Mouse (Mus musculus) limb, embryonic 10.5 days (tissue): ENCODE measurements at regions not wholly inside any gene's neighbourhood (a gene's known extent, or its start where the extent isn't known, plus 50 kb on each side); places are given as distances from the start of the nearest gene placed in this dataset.
A peak's percentile ranks its signal among the peaks of the same experiment; 100 is the strongest.
"Not testable (repeated sequence)": the region's sequence is repeated elsewhere in the genome, so short reads cannot be mapped to it uniquely, and the experiment has no call there.

Source experiments
- DNase-seq: peaks from one replicate; pipeline ENCODE4 v3.0.0-alpha.2; 2017; ENCODE audit warnings: low spot score
- H3K27ac ChIP-seq: fragments of 300-500 bp; sonication (generic); 2 replicates; pipeline ENCODE4 v1.5.1; 2016; ENCODE audit warnings: mild to moderate bottlenecking
- H3K27me3 ChIP-seq: fragments of 300-500 bp; sonication (generic); 2 replicates; pipeline ENCODE4 v1.6.1; 2016; ENCODE audit warnings: low read depth, mild to moderate bottlenecking; ENCODE audit not compliant: poor library complexity, severe bottlenecking
- H3K36me3 ChIP-seq: fragments of 300-500 bp; sonication (generic); 2 replicates; pipeline ENCODE4 v1.6.1; 2016; ENCODE audit warnings: mild to moderate bottlenecking, moderate library complexity
- H3K4me1 ChIP-seq: fragments of 300-500 bp; sonication (generic); 2 replicates; pipeline ENCODE4 v1.6.1; 2016
- H3K4me3 ChIP-seq: fragments of 300-500 bp; sonication (generic); 2 replicates; pipeline ENCODE4 v1.5.1; 2016; ENCODE audit warnings: mild to moderate bottlenecking, moderate library complexity
- H3K9me3 ChIP-seq: fragments of 300-500 bp; sonication (generic); replicated peaks from 2 replicates; pipeline ENCODE4 v1.6.1; 2016; ENCODE audit warnings: mild to moderate bottlenecking
- WGBS: fragments of 180-500 bp; shearing (Covaris S2); methylation state at CpG from one replicate; pipeline ENCODE4 v1.1.7; 2016; 5-methylcytosine and 5-hydroxymethylcytosine counted together

DNA sequence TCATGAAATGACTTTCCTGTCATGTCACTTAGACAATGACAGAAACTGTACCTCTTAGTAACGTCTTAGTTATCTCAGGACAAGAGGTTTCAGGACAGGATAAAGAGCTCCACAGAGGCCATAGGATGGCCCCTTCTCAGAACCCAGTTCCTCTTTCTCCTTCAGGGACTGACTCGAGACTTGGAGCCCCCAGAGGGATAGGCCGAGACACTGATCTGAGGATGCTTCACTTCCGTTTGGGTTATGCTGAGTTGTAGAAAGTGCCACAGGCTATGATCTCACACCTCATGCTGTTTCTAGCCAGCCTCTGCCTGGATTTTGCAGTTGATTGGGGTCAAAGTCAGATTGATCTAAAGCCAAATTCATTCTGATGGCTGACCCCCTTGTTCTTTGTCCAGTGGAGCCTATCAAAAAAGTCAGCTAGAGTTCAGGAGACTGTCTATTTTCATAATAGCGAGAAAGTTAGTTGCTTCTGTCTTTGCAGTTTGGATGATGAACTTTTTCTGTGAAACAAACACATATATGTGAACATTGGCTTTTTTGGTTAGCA lies 70.7 kb downstream of the Sult3a2 start:
- Histone ChIP-seq H3K4me1 (no peaks in the 10 kb centered on the region), H3K27me3 (no peaks in the 10 kb centered on the region), H3K36me3 (no peaks in the 10 kb centered on the region), H3K9me3 (no peaks in the 10 kb centered on the region), H3K4me3 (no peak overlapping the region), H3K27ac (no peak overlapping the region)
- WGBS, result 88% methylated on average over 5 of the region's 5 CpGs
- DNase-seq, result no peak

DNA sequence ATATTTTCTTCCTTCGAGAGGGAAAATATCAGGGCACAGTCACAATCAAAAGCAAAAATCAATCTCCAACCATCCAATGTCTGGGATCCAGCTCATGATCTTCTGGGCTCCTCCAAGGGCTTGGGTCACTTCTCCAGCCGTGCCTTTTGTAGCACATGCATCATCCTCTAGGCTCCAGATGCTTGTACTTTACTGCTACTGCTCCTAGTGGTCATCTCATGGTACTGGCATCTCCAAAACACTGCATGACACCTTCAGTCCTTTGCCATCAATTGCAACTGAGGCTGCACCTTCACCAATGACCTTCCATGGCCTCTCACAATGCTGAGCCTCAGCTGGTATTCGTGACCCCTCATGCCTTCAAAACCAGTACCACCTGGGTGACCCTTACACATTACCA lies 77.8 kb downstream of the Sult3a2 start:
- H3K27ac ChIP-seq, H3K36me3 ChIP-seq, H3K9me3 ChIP-seq, H3K4me1 ChIP-seq, DNase-seq, H3K4me3 ChIP-seq, H3K27me3 ChIP-seq: not testable (repeated sequence)
- 89% methylated on average over 3 of the region's 3 CpGs for WGBS

DNA sequence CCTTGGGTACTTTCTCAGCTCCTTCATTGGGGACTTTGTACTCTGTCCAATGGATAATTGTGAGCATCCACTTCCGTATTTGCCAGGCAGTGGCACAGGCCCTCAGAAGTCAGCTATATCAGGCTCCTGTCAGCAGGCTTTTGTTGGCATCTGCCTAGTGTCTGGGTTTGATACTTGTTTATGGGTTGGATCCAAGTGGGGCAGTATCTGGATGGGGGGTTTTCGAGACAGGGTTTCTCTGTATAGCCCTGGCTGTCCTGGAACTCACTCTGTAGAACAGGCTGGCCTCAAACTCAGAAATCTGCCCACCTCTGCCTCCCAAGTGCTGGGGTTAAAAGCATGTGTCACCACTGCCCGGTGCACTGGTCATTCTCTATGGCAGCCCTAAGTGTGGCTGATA lies 79.7 kb upstream of the Clvs2 start:
- not testable (repeated sequence) for H3K27ac ChIP-seq, H3K27me3 ChIP-seq, H3K4me1 ChIP-seq, H3K9me3 ChIP-seq, DNase-seq, H3K36me3 ChIP-seq, H3K4me3 ChIP-seq
- 85% methylated on average over 3 of the region's 3 CpGs for WGBS

DNA sequence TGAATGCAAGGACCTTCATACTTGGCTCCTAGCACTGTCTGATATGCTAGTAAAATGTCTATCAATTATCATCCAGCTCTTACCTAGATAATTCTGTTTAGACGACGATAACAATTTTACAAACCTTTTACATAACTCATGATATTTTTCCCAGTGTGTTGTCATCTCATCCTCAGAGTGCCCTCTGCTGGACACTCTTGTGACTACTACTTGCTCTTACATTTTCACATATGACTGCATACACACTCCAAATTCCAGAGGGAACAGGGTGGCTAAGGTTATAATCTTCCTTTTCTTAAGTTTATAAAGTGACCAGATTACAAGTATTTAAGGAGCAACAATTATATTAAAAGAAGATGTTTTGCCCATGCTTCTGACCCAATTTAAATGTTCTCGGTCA lies 78.9 kb upstream of the Clvs2 start:
- no peaks in the 10 kb centered on the region for H3K27me3 ChIP-seq
- H3K4me3 ChIP-seq, result no peak overlapping the region
- no peaks in the 10 kb centered on the region for H3K4me1 ChIP-seq
- no peak overlapping the region for H3K27ac ChIP-seq
- H3K36me3 ChIP-seq, result no peaks in the 10 kb centered on the region
- peak; percentile 40 for DNase-seq
- H3K9me3 ChIP-seq, result no peaks in the 10 kb centered on the region
- 78% methylated on average over 3 of the region's 3 CpGs for WGBS
